Mouse (Mus musculus) embryonic facial prominence, embryonic 10.5 days (tissue): ENCODE data around the gene Crhr2. TPM values are rescaled to one million over a fixed set of nuclear protein-coding genes. Genes with fewer than 3 reads are reported as not detected.

Experiments used
- DNase-seq: peaks from one replicate; pipeline ENCODE4 v3.0.0-alpha.2; 2017; ENCODE audit warnings: low spot score
- H3K27ac ChIP-seq: fragments of 300-500 bp; sonication (generic); replicated peaks from 2 replicates; pipeline ENCODE4 v1.5.1; 2016; ENCODE audit warnings: mild to moderate bottlenecking
- H3K27me3 ChIP-seq: fragments of 300-500 bp; sonication (generic); replicated peaks from 2 replicates; pipeline ENCODE4 v1.6.1; 2016; ENCODE audit warnings: low read depth, mild to moderate bottlenecking; ENCODE audit not compliant: poor library complexity, severe bottlenecking
- H3K36me3 ChIP-seq: fragments of 300-500 bp; sonication (generic); replicated peaks from 2 replicates; pipeline ENCODE4 v1.6.1; 2016; ENCODE audit warnings: mild to moderate bottlenecking, moderate library complexity
- H3K4me1 ChIP-seq: fragments of 300-500 bp; sonication (generic); 2 replicates; pipeline ENCODE4 v1.6.1; 2016
- H3K4me3 ChIP-seq: fragments of 300-500 bp; sonication (generic); 2 replicates; pipeline ENCODE4 v1.5.1; 2016; ENCODE audit warnings: mild to moderate bottlenecking, moderate library complexity
- H3K9me3 ChIP-seq: fragments of 300-500 bp; sonication (generic); 2 replicates; pipeline ENCODE4 v1.6.1; 2016; ENCODE audit warnings: mild to moderate bottlenecking
- WGBS: fragments of 180-500 bp; shearing (Covaris S2); methylation state at CpG from one replicate; pipeline ENCODE4 v1.1.7; 2016; 5-methylcytosine and 5-hydroxymethylcytosine counted together
- polyA plus RNA-seq: library from polyadenylated mRNA; unstranded; fragments of >200 nt; fragmentation: Nextera tagmentation; extraction: Ambion mirVana; gene quantifications from 2 replicates; pipeline ENCODE4 v1.2.1, GENCODE M21; 2016

Crhr2 gene
- polyA plus RNA-seq, 1 experiment from 2014 or later = 0.12 TPM

DNA sequence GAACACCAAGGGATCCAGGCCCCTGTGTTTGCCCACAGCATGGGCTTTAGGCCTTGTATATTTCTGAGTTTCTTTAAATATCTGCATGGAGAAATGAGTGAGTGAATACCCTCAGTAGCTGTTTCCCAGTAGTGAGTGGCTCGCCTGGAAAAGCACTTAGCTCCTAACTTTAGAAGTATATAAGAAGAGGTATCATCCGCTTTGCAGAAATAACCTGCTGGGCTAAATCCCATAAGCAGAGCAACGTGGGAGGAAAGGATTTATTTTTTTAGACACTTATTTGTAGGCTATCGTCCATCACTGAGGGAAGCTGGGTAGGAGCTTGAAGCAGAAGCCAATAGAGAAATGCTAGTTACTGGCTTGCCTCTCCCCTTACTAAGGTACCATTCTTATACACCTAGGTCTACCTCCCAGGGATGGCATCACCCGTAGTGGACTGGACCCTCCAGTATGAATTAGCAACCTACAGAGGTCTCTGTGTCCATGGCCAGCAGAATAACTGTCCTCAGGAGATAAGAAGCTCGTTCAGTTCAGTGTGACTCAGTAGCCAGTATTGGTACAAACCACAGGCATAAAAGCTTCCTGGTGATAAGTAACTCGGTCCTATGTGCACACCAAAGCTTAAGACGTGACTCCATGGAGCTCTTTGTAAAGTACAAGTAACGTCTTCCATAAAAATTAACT is 68.9 kb downstream of the Crhr2 start:
- WGBS = 92% methylated on average over 9 of the region's 9 CpGs
- Histone ChIP-seq H3K9me3 (no peaks in the 10 kb centered on the region), H3K36me3 (peaks cover 99% of the 10 kb centered on the region), H3K4me1 (no peaks in the 10 kb centered on the region), H3K4me3 (no peak overlapping the region), H3K27ac (no peak overlapping the region), H3K27me3 (no peaks in the 10 kb centered on the region)
- no peak for DNase-seq

DNA sequence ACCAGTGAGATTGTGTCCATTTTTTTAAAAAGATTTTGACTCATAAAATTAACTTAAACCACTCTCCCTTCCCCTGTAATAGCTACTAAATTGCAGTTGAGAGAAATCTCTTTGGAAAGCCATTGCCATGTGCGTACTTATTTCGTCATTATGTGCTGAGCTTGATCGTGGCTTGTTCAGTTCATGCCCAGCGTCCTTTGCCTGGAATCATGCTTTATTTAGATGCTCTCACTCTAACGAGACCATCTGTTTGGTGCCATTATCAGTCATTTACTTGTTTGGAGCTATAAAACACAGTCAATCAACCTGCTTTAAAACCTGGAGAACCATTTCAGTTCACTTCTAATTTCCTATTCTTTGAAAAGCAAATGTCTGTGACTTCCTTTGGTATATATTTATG is 70.6 kb downstream of the Crhr2 start:
- Histone ChIP-seq H3K27me3 (no peaks in the 10 kb centered on the region), H3K27ac (no peak overlapping the region), H3K4me3 (no peak overlapping the region), H3K9me3 (no peaks in the 10 kb centered on the region), H3K36me3 (peaks cover 95% of the 10 kb centered on the region), H3K4me1 (no peaks in the 10 kb centered on the region)
- DNase-seq = no peak
- 90% methylated on average over 5 of the region's 5 CpGs for WGBS

DNA sequence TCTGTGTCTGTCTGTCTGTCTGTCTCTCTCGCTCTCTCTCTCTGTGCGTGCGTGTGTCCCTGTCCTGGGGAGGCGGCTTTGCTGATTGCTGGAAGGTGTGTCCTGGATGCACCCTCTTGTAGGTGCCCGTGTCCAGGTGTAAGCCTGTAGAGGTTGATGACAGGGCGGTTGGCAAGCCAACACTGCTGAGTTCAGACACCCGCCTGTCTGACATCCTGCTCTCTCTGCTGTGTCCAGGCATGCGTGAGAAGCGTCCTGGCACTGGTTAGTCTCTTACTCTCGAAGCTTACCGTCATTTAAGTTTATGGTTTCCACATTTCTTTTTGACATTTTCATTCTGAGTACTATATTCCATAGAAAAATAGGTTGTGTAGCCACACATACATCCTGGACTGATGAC is 71.5 kb downstream of the Crhr2 start:
- no peaks in the 10 kb centered on the region for H3K9me3 ChIP-seq
- no peak overlapping the region for H3K4me3 ChIP-seq
- H3K27me3 ChIP-seq = no peaks in the 10 kb centered on the region
- DNase-seq = no peak
- peaks cover 94% of the 10 kb centered on the region for H3K36me3 ChIP-seq
- no peak overlapping the region for H3K27ac ChIP-seq
- H3K4me1 ChIP-seq = no peaks in the 10 kb centered on the region
- WGBS = 92% methylated on average over 11 of the region's 11 CpGs

DNA sequence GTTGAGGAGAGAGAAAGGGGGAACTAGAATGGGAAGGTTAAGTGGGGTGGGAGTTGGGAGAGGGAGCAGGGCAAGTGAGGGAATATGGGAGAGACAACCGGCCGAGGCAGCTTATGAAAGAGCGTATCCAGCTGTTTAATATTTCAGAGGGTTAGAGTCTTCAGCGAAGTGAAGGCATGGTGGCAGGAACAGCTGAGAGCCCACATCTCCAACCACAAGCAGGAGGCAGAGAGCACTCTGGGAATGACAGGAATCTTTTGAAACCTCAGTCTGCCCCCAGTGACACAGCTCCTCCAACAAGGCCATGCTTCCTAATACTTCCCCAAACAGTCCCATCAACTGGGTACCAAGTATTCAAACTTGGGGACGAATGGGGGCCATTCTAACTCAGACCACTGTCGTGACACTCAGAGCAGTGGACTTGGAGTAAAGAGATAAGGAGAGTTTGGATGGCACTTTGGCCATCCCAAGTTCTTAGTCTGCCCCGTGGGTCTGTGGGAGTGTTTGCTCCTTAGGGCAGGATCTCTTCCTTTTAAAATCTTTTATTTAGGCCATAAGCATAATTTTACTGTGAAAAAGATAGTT is 72.5 kb downstream of the Crhr2 start:
- no peaks in the 10 kb centered on the region for H3K27me3 ChIP-seq
- no peak overlapping the region for H3K27ac ChIP-seq
- no peaks in the 10 kb centered on the region for H3K9me3 ChIP-seq
- no peaks in the 10 kb centered on the region for H3K4me1 ChIP-seq
- no peak for DNase-seq
- no peak overlapping the region for H3K4me3 ChIP-seq
- 92% methylated on average over 7 of the region's 7 CpGs for WGBS
- peaks cover 94% of the 10 kb centered on the region for H3K36me3 ChIP-seq

DNA sequence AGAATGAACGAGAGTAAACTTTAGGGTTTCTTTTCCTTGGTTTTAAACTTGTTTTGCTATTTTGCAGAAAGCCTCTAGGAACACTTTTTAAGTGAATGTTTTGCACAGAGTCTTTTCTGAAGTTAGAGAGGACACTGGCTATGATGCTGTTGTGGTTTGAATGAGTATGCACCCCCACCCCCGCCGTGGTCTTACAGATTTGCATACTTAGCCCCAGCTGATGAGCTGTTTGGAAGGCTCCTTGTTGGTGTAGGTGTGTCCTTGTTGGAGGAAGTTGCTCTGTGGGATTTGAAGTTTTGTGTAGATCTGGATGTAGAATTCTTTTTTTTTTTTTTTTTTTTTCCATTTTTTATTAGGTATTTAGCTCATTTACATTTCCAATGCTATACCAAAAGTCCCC is 75.4 kb downstream of the Crhr2 start:
- no peak for DNase-seq
- no peak overlapping the region for H3K27ac ChIP-seq
- 86% methylated on average over 3 of the region's 3 CpGs for WGBS
- H3K4me1 ChIP-seq = no peaks in the 10 kb centered on the region
- H3K36me3 ChIP-seq = peaks cover 93% of the 10 kb centered on the region
- H3K4me3 ChIP-seq = no peak overlapping the region
- no peaks in the 10 kb centered on the region for H3K27me3 ChIP-seq
- no peaks in the 10 kb centered on the region for H3K9me3 ChIP-seq

DNA sequence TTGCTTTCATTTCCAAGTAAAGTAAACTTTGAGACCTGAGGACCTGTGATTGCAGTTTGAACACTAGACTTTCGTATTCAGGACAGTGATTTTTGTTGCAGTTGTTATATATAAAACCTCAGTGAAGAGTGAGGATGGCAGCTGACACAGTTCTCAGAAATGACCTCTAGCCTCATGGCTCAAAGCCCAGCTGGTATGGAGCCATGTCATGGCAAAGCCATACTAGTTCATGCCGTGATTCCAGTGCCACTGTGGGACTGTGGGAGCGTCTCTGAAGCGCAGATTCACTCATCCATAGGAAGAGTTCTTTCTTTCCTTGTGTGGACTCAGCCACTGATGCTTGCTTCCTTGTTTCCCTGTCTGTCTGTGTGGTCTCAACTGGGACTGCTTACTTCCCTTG is 78.3 kb downstream of the Crhr2 start:
- no peaks in the 10 kb centered on the region for H3K9me3 ChIP-seq
- H3K36me3 ChIP-seq = peaks cover 93% of the 10 kb centered on the region
- H3K27ac ChIP-seq = no peak overlapping the region
- no peak for DNase-seq
- WGBS = 96% methylated on average over 4 of the region's 4 CpGs
- H3K4me3 ChIP-seq = no peak overlapping the region
- H3K27me3 ChIP-seq = no peaks in the 10 kb centered on the region
- H3K4me1 ChIP-seq = no peaks in the 10 kb centered on the region

DNA sequence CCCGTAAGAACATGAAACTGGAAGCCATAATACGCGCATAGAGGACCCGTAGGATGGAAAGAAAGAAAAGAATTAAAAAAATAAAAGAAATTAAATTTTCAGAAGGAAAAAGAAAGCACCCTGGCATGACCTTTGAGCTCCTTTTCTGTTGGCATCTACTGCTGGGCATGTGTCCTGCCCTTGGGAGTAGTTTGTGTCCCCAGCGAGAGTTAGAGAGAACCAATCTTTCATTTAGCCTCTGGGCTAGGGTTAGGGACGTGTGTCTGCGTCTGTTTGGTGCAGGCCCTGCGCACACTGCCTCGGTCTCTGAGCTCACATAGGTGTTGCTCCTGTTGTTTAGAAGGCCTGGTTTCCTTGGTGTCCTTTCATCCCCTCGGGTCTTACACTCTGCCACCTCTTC is 83.6 kb downstream of the Crhr2 start:
- Histone ChIP-seq H3K4me3 (no peak overlapping the region), H3K9me3 (no peaks in the 10 kb centered on the region), H3K27me3 (no peaks in the 10 kb centered on the region), H3K36me3 (peaks cover 77% of the 10 kb centered on the region), H3K27ac (no peak overlapping the region), H3K4me1 (0 out of 2 replicates have a peak, but pooled peaks cover 4% of the 10 kb centered on the region)
- DNase-seq = no peak
- WGBS = 96% methylated on average over 10 of the region's 10 CpGs

DNA sequence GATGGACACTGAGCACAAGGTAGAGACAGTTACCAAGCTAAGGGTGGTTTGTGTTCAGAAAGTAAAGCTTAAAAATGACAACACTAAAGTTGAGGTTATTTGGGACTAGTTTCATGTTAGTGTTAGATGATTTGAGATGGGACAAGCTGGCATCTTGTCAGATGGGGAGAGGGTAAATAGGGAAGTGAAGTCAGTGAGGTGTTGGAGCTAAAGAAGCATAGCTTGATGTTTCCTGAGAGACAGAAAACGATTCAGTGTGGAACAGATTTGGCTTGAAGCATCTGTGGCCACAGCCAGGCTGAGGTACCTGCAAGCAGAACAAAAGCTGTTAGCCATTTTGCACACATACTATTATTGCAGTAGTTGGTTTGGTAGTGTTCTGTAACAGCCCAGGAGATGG is 87.5 kb downstream of the Crhr2 start:
- 0 out of 2 replicates have a peak, but pooled peaks cover 8% of the 10 kb centered on the region for H3K4me1 ChIP-seq
- 78% methylated on average over 1 of the region's 1 CpGs for whole genome bisulfite sequencing

DNA sequence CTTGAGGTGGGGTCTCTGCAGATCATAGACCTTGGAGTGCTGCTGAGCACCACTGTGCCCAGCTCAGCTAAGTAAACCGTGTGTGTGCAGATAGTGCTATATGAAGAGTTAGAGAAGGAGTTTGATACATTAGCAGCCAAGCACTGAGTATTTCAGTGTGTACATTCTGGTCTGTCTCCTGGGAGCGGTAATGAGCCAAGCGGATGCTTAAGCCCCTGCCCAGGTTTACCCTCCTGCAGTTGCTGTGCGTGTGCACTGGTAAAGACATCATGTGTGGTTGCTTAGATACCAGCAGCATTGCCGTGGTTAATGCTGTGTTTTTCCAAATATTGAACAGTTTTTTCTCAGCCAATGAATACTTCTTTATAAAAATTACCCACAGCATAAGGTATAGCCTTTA is 88.3 kb downstream of the Crhr2 start:
- H3K9me3 ChIP-seq = no peaks in the 10 kb centered on the region
- H3K27me3 ChIP-seq = no peaks in the 10 kb centered on the region
- no peak overlapping the region for H3K27ac ChIP-seq
- H3K36me3 ChIP-seq = peaks cover 36% of the 10 kb centered on the region
- DNase-seq = no peak
- 84% methylated on average over 5 of the region's 5 CpGs for WGBS
- no peak overlapping the region for H3K4me3 ChIP-seq
- peaks cover 16% of the 10 kb centered on the region for H3K4me1 ChIP-seq

More for the DNA sequence above, 87.5 kb downstream of the Crhr2 start:
- H3K27me3 ChIP-seq = no peaks in the 10 kb centered on the region
- peaks cover 44% of the 10 kb centered on the region for H3K36me3 ChIP-seq
- no peaks in the 10 kb centered on the region for H3K9me3 ChIP-seq
- H3K27ac ChIP-seq = no peak overlapping the region
- H3K4me3 ChIP-seq = no peak overlapping the region
- no peak for DNase-seq

DNA sequence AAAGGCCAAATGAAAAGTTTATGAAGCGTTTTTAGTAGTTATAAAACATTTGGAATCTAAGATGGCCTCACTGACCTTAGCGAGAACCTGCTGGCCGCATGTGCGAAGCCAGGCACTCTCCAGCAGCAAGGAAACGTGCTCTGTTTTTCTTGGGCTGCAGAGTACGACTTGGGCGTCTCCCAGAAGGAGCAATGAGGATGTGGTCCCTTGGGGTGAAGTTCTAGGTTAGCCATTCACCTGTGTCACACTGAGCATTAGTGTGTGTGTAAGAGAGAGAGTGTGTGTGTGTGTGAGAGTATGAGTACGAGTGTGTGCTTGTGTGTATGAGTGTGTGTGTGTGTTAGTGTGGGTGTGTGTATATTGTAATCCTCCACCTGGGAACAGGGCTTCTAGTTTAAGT is 89.6 kb downstream of the Crhr2 start:
- no peak overlapping the region for H3K27ac ChIP-seq
- H3K9me3 ChIP-seq = no peaks in the 10 kb centered on the region
- H3K4me1 ChIP-seq = peaks cover 23% of the 10 kb centered on the region
- H3K27me3 ChIP-seq = no peaks in the 10 kb centered on the region
- 77% methylated on average over 8 of the region's 8 CpGs for WGBS
- DNase-seq = no peak
- H3K4me3 ChIP-seq = no peak overlapping the region
- peaks cover 22% of the 10 kb centered on the region for H3K36me3 ChIP-seq

Other genes with a start within 250 kb of the Crhr2 start
- gene Nod1, start 160.4 kb downstream of the Crhr2 start, polyA plus RNA-seq = 1.2 and 1.4 TPM in 2 replicates
- gene Ggct, start 140.1 kb downstream of the Crhr2 start, polyA plus RNA-seq = 9.5 and 13.9 TPM in 2 replicates
- 203 and 223 TPM in 2 replicates for gene Gars, start 95.0 kb downstream of the Crhr2 start, polyA plus RNA-seq
- 3.8 and 4.7 TPM in 2 replicates for gene Inmt, start 42.0 kb upstream of the Crhr2 start, polyA plus RNA-seq
- gene Mindy4, start 70.4 kb upstream of the Crhr2 start, polyA plus RNA-seq = 18.7 and 24.0 TPM in 2 replicates
- 0.29 and 0.76 TPM in 2 replicates for gene Aqp1, start 203.4 kb upstream of the Crhr2 start, polyA plus RNA-seq
- not detected in 2 replicates for gene Ghrhr, start 243.3 kb upstream of the Crhr2 start, polyA plus RNA-seq